Mouse (Mus musculus) brain, adult 2 months (tissue): ENCODE data around the gene Spry1.
A peak's percentile ranks its signal among the peaks of the same experiment; 100 is the strongest.

ENCODE experiments used
- DNase-seq: peaks from one replicate; pipeline ENCODE4 v3.0.0; 2011; ENCODE audit warnings: low read depth, low spot score

Gene Spry1

DNA sequence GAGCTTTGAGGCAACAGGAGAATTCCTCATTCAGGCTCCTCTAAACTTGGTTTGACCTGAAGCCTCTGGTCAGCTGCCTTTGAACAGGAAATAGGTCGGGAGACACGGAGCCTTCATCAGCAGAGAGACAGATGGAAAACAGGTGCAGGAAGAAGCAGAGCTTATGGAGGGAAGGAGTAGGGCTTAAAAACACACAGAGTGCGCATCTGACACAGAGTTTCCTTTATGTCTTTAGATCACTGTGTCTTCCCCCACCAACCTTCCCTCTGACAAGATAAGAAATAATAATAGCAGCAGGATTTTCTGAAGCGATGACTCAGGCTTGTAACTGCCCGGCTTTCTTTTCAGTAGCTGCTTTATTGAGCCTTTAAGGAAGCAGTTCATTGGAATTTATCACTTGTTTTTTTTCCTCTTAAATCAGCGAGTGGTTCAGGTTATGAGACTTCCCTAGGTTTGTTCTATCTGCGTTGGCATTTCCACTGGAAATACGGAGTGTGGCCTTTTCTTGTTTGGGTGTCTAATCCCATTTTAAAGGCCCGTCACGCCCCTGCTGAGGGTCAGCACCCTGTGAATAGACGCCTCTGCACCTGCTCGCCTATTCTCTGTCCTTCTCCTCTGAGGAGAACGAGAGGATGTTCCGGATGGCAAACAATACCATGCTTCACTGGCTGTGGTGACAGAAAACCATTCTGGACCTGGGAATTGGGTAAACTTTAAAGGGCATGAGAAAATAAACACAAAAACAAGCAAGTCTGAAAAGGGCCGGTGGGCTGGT, 32.7 kb downstream of the Spry1 start:
- peak; percentile 53 for DNase-seq

DNA sequence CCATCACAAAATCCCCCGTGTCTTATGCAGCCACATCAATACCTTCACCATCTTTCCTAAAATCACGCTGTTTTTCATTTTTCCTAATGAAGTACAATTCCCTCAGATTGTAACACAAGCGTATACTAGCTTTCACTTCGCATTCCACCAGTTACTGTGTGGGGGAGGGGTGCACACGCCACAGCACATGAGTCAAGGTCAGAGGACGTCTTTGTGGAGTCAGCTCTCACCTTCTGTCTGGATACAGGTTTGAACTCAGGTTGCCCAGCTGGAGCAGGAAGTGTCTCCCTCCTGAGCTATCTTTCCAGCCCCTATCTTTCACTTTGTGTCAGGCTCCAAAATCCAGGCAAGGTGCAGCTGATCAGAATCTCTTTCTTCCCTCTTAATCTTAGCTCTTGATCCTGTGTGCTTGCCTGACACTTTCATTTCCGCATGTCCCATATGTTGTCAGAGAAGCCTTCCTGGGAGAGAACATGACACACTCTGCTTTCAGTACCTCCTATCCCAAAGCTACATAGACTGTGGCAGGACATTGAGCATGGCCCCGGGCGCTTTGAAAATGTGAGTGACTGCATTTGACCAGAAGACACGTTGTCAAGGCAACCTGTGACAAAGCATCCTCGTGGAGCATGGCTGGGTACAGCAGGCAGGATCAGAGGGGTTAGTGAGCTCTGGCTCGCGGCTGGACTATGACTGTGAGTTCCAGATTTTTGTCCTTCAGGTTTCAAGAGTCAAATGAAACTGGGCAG, 33.9 kb downstream of the Spry1 start:
- DNase-seq, result peak; percentile 19

DNA sequence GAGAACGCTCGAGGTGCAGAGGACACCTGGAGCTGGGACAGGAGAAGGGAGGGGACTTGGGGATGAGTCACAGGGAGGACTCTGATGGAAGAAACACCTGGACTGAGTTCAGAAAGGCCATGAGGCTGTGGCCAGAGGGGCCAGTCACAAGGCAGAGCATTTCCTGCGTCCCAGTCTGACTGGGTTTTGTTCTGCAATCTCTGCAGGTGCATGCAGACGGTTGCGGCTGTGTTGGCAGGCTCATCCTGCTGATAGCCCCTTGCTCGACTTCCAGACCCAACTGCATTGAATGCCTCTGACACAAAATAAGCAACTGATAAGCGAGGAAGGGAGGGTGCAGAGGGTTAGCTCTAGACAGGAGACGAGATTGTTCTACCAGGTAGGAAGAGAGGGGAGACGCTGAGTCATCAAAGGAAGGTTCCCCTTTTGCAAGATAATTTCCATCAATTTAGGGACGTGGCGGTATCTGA, 35.3 kb downstream of the Spry1 start:
- DNase-seq, result no peak

GRCm38 (mm10) chr3:37676291-37676690, 36.5 kb downstream of the Spry1 start:
- no peak for DNase-seq

DNA sequence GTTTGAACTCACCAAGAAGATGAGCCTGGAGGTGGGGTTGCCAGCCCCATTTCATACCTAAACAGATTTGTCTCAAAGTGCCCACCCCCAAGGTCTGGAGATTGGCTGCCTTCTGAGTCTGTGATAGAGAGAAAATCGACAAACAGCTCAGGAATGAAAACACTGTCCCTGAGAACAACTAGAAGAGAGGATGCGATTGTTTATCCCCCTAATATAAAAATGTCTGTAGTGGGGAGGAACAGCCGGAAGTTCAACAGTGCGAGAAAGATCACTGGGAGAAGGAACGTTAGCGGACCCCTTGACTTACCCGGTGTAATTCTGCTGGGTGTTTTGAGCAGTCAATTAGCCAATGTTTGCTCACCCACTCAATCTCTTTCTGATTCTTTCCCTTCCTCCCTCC, 46.5 kb downstream of the Spry1 start:
- no peak for DNase-seq

DNA sequence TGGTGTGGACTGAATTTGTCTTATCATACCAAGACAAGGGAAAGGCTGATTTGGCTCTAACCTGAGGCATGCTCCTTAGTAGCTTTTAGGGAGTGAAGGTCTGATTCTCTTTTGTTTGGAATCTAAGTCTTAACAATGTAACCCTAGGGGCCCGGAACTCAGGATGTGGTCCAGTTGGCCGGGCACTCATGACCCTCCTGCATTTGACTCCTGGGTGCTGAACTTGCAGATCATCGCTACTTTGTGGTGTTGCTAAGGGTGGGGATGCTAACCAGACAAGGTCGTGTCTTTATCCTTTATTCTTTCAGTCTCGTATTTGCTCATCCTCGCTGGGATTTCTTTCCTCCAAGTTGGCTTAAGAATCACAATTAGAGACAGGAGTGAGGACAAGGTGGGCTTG, 47.0 kb downstream of the Spry1 start:
- DNase-seq, result no peak

DNA sequence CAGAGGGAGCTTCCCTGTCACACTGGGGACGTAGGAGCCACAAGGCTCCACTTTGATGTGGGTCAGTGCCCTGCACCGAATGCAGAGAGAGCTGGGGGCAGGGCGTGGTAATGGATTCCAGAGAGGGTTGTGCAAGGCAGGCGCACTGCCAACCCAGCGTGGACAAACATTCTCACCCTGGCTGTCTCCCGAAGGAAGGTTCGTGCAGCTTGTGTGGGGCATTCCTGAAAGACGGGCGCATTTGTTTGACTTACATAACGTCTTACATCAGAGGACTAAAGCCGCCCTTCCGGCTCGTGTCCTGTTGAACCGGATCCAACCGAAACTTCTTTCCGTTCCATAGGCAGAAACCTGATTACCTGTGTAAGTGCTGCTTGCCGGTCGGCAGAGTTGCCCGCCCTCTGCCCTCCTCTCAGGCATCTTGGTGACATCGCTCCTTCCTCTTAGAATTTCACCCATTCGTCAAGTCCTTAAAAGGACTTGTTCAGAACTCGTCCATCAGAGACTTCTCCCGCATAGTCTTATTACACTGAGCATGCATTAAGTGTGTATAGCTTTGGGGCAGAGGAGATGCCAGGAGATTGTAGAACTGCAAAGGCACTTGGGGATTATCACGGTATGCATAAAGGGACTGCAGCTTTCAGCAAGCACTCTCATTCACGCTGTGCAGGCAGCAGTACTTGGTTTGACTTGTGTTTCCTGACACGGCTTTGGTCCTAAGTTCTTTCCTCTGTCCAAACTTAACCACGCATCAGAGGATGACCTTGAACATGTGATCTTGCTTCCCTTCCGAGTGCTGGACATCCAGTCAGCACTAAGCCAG, 47.6 kb downstream of the Spry1 start:
- peak; percentile 77 for DNase-seq

DNA sequence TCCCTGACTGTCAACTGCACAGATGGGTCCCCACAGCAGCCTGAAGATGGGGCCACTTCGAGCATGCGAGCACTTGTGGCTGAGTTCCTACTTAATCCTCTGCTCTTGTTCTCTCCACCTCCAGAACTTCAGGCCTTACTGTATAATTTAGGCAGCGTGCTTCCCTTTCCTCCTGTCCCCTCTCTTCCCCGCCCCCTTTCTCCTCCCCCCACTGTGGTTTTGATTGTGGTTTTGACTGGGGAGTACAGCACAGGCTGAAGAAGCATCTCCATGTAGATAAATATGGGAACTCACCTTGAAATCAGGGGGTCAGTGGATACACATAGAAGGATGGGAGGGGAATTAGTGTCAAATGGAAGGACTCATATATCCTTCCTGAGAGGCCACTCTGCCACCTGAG, 53.2 kb downstream of the Spry1 start:
- DNase-seq, result no peak

DNA sequence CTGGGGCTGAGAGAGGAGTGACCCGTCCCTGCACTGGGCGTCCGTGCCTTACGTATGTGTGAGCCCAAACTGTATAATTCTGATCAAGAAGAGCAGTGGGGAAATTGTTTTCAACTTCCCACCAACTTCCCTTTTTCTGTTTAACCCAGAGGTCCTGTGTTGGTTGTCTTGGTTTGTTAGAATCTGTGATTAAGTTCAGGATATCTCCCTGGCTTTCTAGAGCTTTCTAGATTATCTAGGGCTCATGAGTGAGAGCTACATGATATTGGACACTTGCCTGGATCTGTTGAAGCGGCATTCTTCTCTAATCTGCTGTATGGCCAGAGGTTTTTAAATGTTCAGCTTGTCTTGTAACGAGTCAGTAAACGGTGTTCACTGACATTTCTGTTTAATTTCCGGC, 53.8 kb downstream of the Spry1 start:
- no peak for DNase-seq
